Mouse (Mus musculus) spleen, adult 18-20 months (tissue): ENCODE results near the gene Ttll5.

Experiments used
- DNase-seq, 2 experiments: peaks; one replicate each; pipeline ENCODE4 v3.0.0; 2022; ENCODE audit warnings: mixed read lengths in 2 of 2

Gene Ttll5

GRCm38 (mm10) chr12:86064796-86065195 lies 240.3 kb downstream of the Ttll5 start:
- DNase-seq, result no peak

- no peak for DNase-seq
These were observed 247.0 kb downstream of the Ttll5 start for GRCm38 (mm10) chr12:86071432-86071831.

- no peak for DNase-seq
These were observed 250.2 kb downstream of the Ttll5 start for GRCm38 (mm10) chr12:86074681-86075080.

- no peak for DNase-seq
These were observed 250.9 kb downstream of the Ttll5 start for GRCm38 (mm10) chr12:86075358-86075757.

GRCm38 (mm10) chr12:86076321-86076901 lies 252.0 kb downstream of the Ttll5 start:
- DNase-seq, result no peak

GRCm38 (mm10) chr12:86077322-86077721 lies 252.9 kb downstream of the Ttll5 start:
- DNase-seq, result no peak

- DNase-seq, result no peak
These were observed 253.3 kb downstream of the Ttll5 start for GRCm38 (mm10) chr12:86077736-86078135.

- DNase-seq, result no peak
These were observed 253.7 kb downstream of the Ttll5 start for GRCm38 (mm10) chr12:86078176-86078552.

- no peak for DNase-seq
These were observed 254.2 kb downstream of the Ttll5 start, which contains the start of gene Tgfb3 for GRCm38 (mm10) chr12:86078553-86079201. Tgfb3 (minus strand) TSS chr12:86079041.

GRCm38 (mm10) chr12:86079202-86079667 lies 254.8 kb downstream of the Ttll5 start:
- DNase-seq, result peak; percentile 76 to 90

- DNase-seq, result peak; percentile 30 to 41
These were observed 258.1 kb downstream of the Ttll5 start, which contains the start of gene Ift43 for GRCm38 (mm10) chr12:86082481-86083012. Ift43 (plus strand) TSS chr12:86082541.

GRCm38 (mm10) chr12:86085873-86086272 lies 261.4 kb downstream of the Ttll5 start:
- DNase-seq, result no peak

- no peak for DNase-seq
These were observed 262.1 kb downstream of the Ttll5 start for GRCm38 (mm10) chr12:86086550-86086949.

GRCm38 (mm10) chr12:86088042-86088441 lies 263.6 kb downstream of the Ttll5 start:
- DNase-seq, result no peak

GRCm38 (mm10) chr12:86090764-86091163 lies 266.3 kb downstream of the Ttll5 start:
- DNase-seq, result no peak

- no peak for DNase-seq
These were observed 267.2 kb downstream of the Ttll5 start for GRCm38 (mm10) chr12:86091601-86092132.

- DNase-seq, result no peak
These were observed 269.6 kb downstream of the Ttll5 start for GRCm38 (mm10) chr12:86094075-86094474.

GRCm38 (mm10) chr12:86095806-86096205 lies 271.3 kb downstream of the Ttll5 start:
- no peak for DNase-seq

- DNase-seq, result no peak
These were observed 273.3 kb downstream of the Ttll5 start for GRCm38 (mm10) chr12:86097781-86098180.

- no peak for DNase-seq
These were observed 276.3 kb downstream of the Ttll5 start for GRCm38 (mm10) chr12:86100711-86101110.

- DNase-seq, result no peak
These were observed 278.2 kb downstream of the Ttll5 start for GRCm38 (mm10) chr12:86102686-86103085.

GRCm38 (mm10) chr12:86103391-86103790 lies 278.9 kb downstream of the Ttll5 start:
- DNase-seq, result no peak

GRCm38 (mm10) chr12:86103852-86104251 lies 279.4 kb downstream of the Ttll5 start:
- no peak for DNase-seq

GRCm38 (mm10) chr12:86104297-86104696 lies 279.8 kb downstream of the Ttll5 start:
- no peak for DNase-seq
